Mouse (Mus musculus) left cerebral cortex, adult 8-10 months (tissue): ENCODE results near the gene Phf21b. TPM values are rescaled to one million over a fixed set of nuclear protein-coding genes. Genes with fewer than 3 reads are reported as not detected.

Experiments used
- DNase-seq, 2 experiments: peaks; one replicate each; pipeline ENCODE4 v3.0.0; 2022; ENCODE audit warnings: low spot score in 2 of 2
- total RNA-seq, 4 experiments: library from RNA; stranded (reverse); gene quantifications; 2 replicates each; pipeline ENCODE4 v1.2.4; 2022

The Phf21b gene
- total RNA-seq, 4 experiments from 2014 or later: 10.6 to 17.9 (median 14.5) TPM

GRCm38 (mm10) chr15:84846216-84846615, 9.6 kb downstream of the Phf21b start:
- no peak for DNase-seq

- DNase-seq: no peak
Measured at GRCm38 (mm10) chr15:84844831-84845230, 11.0 kb downstream of the Phf21b start.

GRCm38 (mm10) chr15:84843034-84843433, 12.8 kb downstream of the Phf21b start:
- DNase-seq: no peak

- no peak for DNase-seq
Measured at GRCm38 (mm10) chr15:84841925-84842821, 13.7 kb downstream of the Phf21b start.

GRCm38 (mm10) chr15:84840560-84840959, 15.3 kb downstream of the Phf21b start:
- no peak for DNase-seq

- no peak for DNase-seq
Measured at GRCm38 (mm10) chr15:84839521-84839920, 16.3 kb downstream of the Phf21b start.

GRCm38 (mm10) chr15:84837896-84838295, 18.0 kb downstream of the Phf21b start:
- no peak for DNase-seq

- DNase-seq: peak; percentile 26 to 44
Measured at GRCm38 (mm10) chr15:84829416-84829815, 26.4 kb downstream of the Phf21b start.

GRCm38 (mm10) chr15:84828603-84829002, 27.2 kb downstream of the Phf21b start:
- DNase-seq: no peak

GRCm38 (mm10) chr15:84823086-84823485, 32.8 kb downstream of the Phf21b start:
- peak in 1 of 2 experiments; percentile 30 for DNase-seq

- DNase-seq: peak in 1 of 2 experiments; percentile 37
Measured at GRCm38 (mm10) chr15:84820811-84821210, 35.0 kb downstream of the Phf21b start.

- no peak for DNase-seq
Measured at GRCm38 (mm10) chr15:84818284-84818683, 37.6 kb downstream of the Phf21b start.

GRCm38 (mm10) chr15:84817589-84817988, 38.3 kb downstream of the Phf21b start:
- no peak for DNase-seq

- no peak for DNase-seq
Measured at GRCm38 (mm10) chr15:84815171-84815570, 40.7 kb downstream of the Phf21b start.

- DNase-seq: peak; percentile 7 to 49
Measured at GRCm38 (mm10) chr15:84812831-84813357, 43.0 kb downstream of the Phf21b start.

- no peak for DNase-seq
Measured at GRCm38 (mm10) chr15:84811126-84811525, 44.7 kb downstream of the Phf21b start.

GRCm38 (mm10) chr15:84809275-84809952, 46.4 kb downstream of the Phf21b start:
- DNase-seq: no peak

GRCm38 (mm10) chr15:84803685-84804084, 52.2 kb downstream of the Phf21b start:
- DNase-seq: peak in 1 of 2 experiments; percentile 60

- DNase-seq: no peak
Measured at GRCm38 (mm10) chr15:84800132-84800531, 55.7 kb downstream of the Phf21b start.

GRCm38 (mm10) chr15:84793649-84794048, 62.2 kb downstream of the Phf21b start:
- DNase-seq: no peak

GRCm38 (mm10) chr15:84787161-84787560, 68.7 kb downstream of the Phf21b start:
- no peak for DNase-seq

GRCm38 (mm10) chr15:84784812-84785211, 71.0 kb downstream of the Phf21b start:
- no peak for DNase-seq
